Mouse (Mus musculus) intestine, embryonic 14.5 days (tissue): ENCODE results near the gene Bnc2. TPM values are rescaled to one million over a fixed set of nuclear protein-coding genes. Genes with fewer than 3 reads are reported as not detected.

ENCODE experiments used
- ATAC-seq: fragments of 200-750 bp; cut with Nextera tagmentation; replicated peaks from 2 replicates; pipeline ENCODE4 v1.8.0; 2017; ENCODE audit warnings: low read depth, moderate number of reproducible peaks, moderate TSS enrichment, moderate library complexity; ENCODE audit not compliant: low FRiP score, low TSS enrichment
- DNase-seq: peaks from one replicate; pipeline ENCODE4 v3.0.0-alpha.2; 2018; ENCODE audit warnings: low spot score
- H3K27ac ChIP-seq: fragments of 300-500 bp; sonication (generic); 2 replicates; pipeline ENCODE4 v1.5.1; 2014; ENCODE audit warnings: low read depth, mild to moderate bottlenecking, control low read depth
- H3K27me3 ChIP-seq: fragments of 300-500 bp; sonication (generic); replicated peaks from 2 replicates; pipeline ENCODE4 v1.6.1; 2014; ENCODE audit warnings: low read length, control low read depth; ENCODE audit not compliant: control insufficient read depth, insufficient read depth
- H3K36me3 ChIP-seq: fragments of 300-500 bp; sonication (generic); 2 replicates; pipeline ENCODE4 v1.6.1; 2014; ENCODE audit warnings: low read length, control low read depth; ENCODE audit not compliant: control insufficient read depth, insufficient read depth
- H3K4me1 ChIP-seq: fragments of 300-500 bp; sonication (generic); replicated peaks from 2 replicates; pipeline ENCODE4 v1.6.1; 2014; ENCODE audit warnings: low read length, control low read depth, mixed read lengths; ENCODE audit not compliant: control insufficient read depth, insufficient read depth
- H3K4me2 ChIP-seq: fragments of 300-500 bp; sonication (generic); 2 replicates; pipeline ENCODE4 v1.6.1; 2014; ENCODE audit warnings: low read length
- H3K4me3 ChIP-seq: fragments of 300-500 bp; sonication (generic); 2 replicates; pipeline ENCODE4 v1.5.1; 2014; ENCODE audit warnings: low read depth, low read length, control low read depth, mixed read lengths
- H3K9ac ChIP-seq: fragments of 300-500 bp; sonication (generic); 2 replicates; pipeline ENCODE4 v1.6.1; 2014; ENCODE audit warnings: mild to moderate bottlenecking, low read length
- H3K9me3 ChIP-seq: fragments of 300-500 bp; sonication (generic); 2 replicates; pipeline ENCODE4 v1.6.1; 2016; ENCODE audit warnings: low read length, control low read depth; ENCODE audit not compliant: control insufficient read depth
- WGBS: fragments of 180-500 bp; shearing (Covaris S2); extraction: QIAGEN DNeasy Blood & Tissue Kit; methylation state at CpG from one replicate; pipeline ENCODE4 v1.1.7; 2014; 5-methylcytosine and 5-hydroxymethylcytosine counted together
- polyA plus RNA-seq: library from polyadenylated mRNA; unstranded; fragments of >200 nt; fragmentation: Nextera tagmentation; extraction: Ambion mirVana; gene quantifications from 2 replicates; pipeline ENCODE4 v1.2.1, GENCODE M21; 2014

Bnc2 gene
- polyA plus RNA-seq, 1 experiment from 2014 or later, result 24.3 TPM

DNA sequence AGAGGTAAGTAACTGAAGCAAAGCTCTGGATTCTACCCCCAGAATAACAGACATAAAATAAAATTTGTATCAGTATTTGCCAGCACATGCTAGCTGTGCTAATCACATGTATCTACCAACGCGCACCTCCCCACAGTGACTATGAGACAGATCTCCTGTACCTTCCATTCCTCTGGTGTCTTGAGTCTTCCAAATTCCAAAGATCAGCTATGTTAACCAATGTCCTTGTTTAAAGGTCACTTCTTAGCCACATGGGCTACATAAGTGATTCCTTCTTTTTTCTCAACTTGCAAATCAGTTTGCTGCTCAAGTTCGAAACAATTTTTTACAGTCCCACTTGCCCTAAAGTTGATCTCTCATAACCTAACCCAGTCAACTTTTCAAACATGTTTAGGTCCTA is 167.5 kb downstream of the Bnc2 start:
- peaks cover 10% of the 10 kb centered on the region for H3K4me1 ChIP-seq
- no peak overlapping the region for H3K4me2 ChIP-seq
- no peaks in the 10 kb centered on the region for H3K36me3 ChIP-seq
- ATAC-seq (no peak), DNase-seq (no peak)
- no peak overlapping the region for H3K9ac ChIP-seq
- H3K27ac ChIP-seq, result no peak overlapping the region
- 93% methylated on average over 3 of the region's 3 CpGs for WGBS
- H3K4me3 ChIP-seq, result no peak overlapping the region
- no peaks in the 10 kb centered on the region for H3K9me3 ChIP-seq
- no peaks in the 10 kb centered on the region for H3K27me3 ChIP-seq

DNA sequence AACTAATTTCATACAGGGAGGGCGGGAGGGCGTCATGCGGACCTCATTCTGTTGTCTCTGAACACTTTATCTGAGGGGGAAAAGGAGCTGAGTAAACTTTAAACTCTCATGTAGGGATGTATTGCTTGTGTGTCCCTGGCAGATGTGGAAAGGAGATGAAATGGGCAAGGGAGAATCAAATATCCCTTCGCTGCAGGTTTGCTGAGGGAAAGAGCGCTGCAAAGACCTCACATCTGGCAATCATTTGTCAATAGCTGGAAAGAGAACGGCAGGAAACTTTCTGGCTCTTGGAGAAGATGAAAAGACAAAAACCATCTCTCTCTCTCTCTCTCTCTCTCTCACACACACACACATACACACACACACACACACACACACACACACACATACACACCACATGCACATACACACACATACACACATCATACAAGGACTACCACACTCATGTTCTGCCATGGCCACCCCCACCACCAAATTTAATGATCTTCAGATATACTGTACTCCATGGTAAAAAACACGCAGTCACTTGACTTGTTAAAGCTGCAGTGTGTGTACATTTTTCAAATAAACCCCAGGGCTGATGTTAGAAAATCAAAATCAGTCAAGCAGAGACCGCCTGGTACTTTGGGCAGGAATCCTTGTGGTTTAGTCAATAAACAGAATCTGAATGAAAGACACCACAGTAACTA is 172.3 kb downstream of the Bnc2 start:
- Histone ChIP-seq H3K4me2 (no peak overlapping the region), H3K9ac (no peak overlapping the region), H3K36me3 (no peaks in the 10 kb centered on the region), H3K4me3 (no peak overlapping the region), H3K27ac (no peak overlapping the region), H3K9me3 (no peaks in the 10 kb centered on the region), H3K4me1 (peaks cover 24% of the 10 kb centered on the region), H3K27me3 (no peaks in the 10 kb centered on the region)
- WGBS, result 54% methylated on average over 8 of the region's 8 CpGs
- ATAC-seq, result no peak
- DNase-seq, result no peak

DNA sequence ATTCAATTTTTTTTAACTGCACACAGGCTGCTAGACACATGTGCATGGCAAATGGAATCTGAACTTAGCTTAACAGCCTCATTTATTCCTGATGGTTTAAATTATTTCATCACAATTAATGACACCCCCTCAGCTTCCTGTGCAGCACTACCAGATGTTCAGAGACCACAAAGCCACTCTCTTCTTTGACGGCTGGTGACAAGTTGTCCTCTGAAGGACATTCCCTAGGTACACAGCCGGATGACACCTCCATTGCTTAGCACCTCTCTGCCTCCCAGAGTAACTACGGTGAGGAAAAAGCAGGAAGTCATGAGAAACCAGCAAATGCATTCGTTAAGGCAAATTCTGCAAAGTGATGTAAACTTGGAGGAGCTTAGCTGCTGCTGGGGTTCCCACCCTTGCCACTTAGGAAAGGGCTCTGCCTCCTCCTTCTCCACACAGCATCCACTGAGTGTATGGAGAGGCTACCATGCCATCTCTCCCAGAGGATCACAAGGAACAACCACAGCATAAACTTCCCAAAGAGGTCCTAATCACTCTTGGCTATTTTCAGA is 174.2 kb downstream of the Bnc2 start:
- WGBS, result 36% methylated on average over 4 of the region's 4 CpGs
- H3K4me2 ChIP-seq, result no peak overlapping the region
- no peak overlapping the region for H3K9ac ChIP-seq
- no peaks in the 10 kb centered on the region for H3K36me3 ChIP-seq
- H3K27ac ChIP-seq, result no peak overlapping the region
- ATAC-seq (no peak), DNase-seq (no peak)
- no peaks in the 10 kb centered on the region for H3K27me3 ChIP-seq
- no peak overlapping the region for H3K4me3 ChIP-seq
- H3K9me3 ChIP-seq, result no peaks in the 10 kb centered on the region
- peaks cover 24% of the 10 kb centered on the region for H3K4me1 ChIP-seq

DNA sequence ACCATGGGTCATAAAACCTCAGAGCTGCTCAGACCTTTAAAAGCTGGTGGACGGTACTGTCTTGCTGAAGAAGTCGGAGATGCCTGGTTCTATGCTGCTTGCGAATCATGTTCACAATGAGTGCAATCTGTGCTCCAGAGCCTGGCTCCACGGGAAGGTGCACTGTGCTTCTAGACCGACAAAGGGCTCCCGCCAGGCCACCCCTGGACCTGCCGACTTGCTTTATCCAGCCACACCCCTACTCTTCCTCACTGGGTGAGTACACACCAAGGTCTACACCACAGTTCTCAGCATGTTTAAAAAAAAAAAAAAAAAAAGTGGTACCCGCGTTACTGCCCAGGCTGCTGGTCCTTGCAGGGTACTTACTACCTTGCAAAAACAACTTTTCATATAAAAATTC is 174.8 kb downstream of the Bnc2 start:
- no peak overlapping the region for H3K9ac ChIP-seq
- no peak for DNase-seq
- H3K27ac ChIP-seq, result no peak overlapping the region
- 55% methylated on average over 9 of the region's 9 CpGs for WGBS
- no peak for ATAC-seq
- H3K4me1 ChIP-seq, result peaks cover 24% of the 10 kb centered on the region
- no peak overlapping the region for H3K4me3 ChIP-seq
- no peaks in the 10 kb centered on the region for H3K36me3 ChIP-seq
- H3K27me3 ChIP-seq, result no peaks in the 10 kb centered on the region
- H3K9me3 ChIP-seq, result no peaks in the 10 kb centered on the region
- H3K4me2 ChIP-seq, result no peak overlapping the region

DNA sequence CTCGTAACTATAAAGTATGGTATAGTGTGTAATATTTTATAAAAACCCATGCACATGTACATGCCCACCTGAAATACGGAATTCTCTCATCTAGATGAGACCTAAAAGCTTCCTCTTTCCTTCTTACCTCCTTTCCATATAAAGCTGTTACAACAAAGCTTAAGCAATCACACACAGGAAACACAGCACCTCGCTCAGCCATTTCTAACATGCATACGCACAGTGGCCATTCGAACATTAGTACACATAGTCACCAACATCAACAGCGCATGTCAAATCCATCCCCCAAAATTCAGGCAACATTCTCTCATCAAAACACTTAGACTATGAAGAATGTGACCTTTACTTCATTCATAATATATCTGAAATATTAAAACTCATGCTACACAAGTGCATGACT is 176.6 kb downstream of the Bnc2 start:
- H3K36me3 ChIP-seq, result no peaks in the 10 kb centered on the region
- H3K4me1 ChIP-seq, result peaks cover 18% of the 10 kb centered on the region
- WGBS, result 93% methylated on average over 6 of the region's 6 CpGs
- no peaks in the 10 kb centered on the region for H3K27me3 ChIP-seq
- no peaks in the 10 kb centered on the region for H3K9me3 ChIP-seq
- ATAC-seq (no peak), DNase-seq (no peak)
- no peak overlapping the region for H3K4me2 ChIP-seq
- no peak overlapping the region for H3K27ac ChIP-seq
- H3K4me3 ChIP-seq, result no peak overlapping the region
- no peak overlapping the region for H3K9ac ChIP-seq

DNA sequence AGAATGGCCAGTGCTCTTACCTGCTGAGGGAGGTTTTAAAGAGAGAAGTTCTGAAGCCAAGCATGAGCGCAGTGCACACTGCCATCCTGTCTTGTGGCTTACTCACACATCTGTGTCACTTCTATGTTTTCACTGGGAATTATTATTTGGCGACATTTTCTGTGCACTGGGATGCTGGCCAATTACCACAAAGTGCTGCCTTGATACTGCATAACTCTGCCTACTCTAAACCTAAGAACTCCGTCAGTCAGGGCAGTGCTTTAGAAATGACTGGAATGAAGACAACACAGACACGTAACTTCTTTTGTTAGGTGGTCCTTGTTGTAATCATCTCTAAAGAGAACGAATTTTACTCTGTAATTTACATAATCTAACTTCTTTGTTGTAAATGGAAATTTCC is 186.8 kb downstream of the Bnc2 start:
- no peak overlapping the region for H3K27ac ChIP-seq
- ATAC-seq, result no peak
- H3K9me3 ChIP-seq, result no peaks in the 10 kb centered on the region
- no peak overlapping the region for H3K4me2 ChIP-seq
- H3K4me1 ChIP-seq, result no peaks in the 10 kb centered on the region
- H3K9ac ChIP-seq, result no peak overlapping the region
- no peaks in the 10 kb centered on the region for H3K27me3 ChIP-seq
- 78% methylated on average over 5 of the region's 5 CpGs for WGBS
- H3K36me3 ChIP-seq, result no peaks in the 10 kb centered on the region
- no peak overlapping the region for H3K4me3 ChIP-seq
- no peak for DNase-seq

DNA sequence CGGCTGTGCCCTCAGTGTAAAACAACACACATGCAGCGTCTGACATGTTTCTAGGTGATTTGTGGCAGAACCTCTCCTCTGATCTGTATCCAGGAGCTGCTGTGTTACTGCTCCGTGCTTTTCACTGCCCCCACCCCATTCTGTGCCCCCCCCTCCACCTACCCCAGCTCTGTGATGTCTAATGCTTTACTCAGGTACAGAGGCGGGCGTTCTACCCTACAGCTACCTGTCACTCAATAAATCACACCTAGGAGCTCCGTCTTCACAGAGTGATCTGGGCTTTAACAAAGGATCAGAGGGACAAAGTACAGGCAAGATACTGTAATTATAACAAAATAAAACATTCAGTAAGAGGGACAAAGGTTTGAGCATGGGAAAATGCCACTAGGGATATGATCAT is 192.4 kb downstream of the Bnc2 start:
- H3K9ac ChIP-seq, result no peak overlapping the region
- H3K4me3 ChIP-seq, result no peak overlapping the region
- ATAC-seq, result no peak; the same call in 1 of the 2 replicates
- no peaks in the 10 kb centered on the region for H3K9me3 ChIP-seq
- H3K4me2 ChIP-seq, result no peak overlapping the region
- no peaks in the 10 kb centered on the region for H3K36me3 ChIP-seq
- H3K27ac ChIP-seq, result no peak overlapping the region
- no peak for DNase-seq
- 29% methylated on average over 6 of the region's 6 CpGs for WGBS
- H3K4me1 ChIP-seq, result peaks cover 6% of the 10 kb centered on the region; the same call in 1 of the 2 replicates
- no peaks in the 10 kb centered on the region for H3K27me3 ChIP-seq

DNA sequence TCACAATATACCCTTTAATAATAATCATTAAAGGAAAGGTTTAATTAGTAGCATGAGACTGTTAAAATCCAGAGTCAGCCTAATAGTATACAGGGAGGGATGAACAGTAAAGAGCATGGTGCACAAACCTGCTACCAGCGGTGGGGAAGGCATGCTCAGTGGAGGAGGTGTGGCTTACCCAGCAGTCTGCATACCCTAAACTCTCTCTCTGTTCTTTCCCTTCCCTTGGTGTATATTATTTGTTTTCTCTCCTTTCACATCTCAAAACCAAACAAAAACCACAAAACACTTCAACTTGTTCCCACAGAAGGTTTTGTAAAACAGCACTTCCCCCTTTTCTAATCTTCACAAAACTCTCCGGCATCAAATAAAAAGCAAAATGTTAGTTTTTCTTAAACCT is 202.4 kb downstream of the Bnc2 start:
- no peaks in the 10 kb centered on the region for H3K36me3 ChIP-seq
- no peak for DNase-seq
- H3K27ac ChIP-seq, result no peak overlapping the region
- no peak overlapping the region for H3K4me2 ChIP-seq
- no peak overlapping the region for H3K9ac ChIP-seq
- no peaks in the 10 kb centered on the region for H3K4me1 ChIP-seq
- 57% methylated on average over 2 of the region's 2 CpGs for WGBS
- H3K27me3 ChIP-seq, result no peaks in the 10 kb centered on the region
- no peaks in the 10 kb centered on the region for H3K9me3 ChIP-seq
- ATAC-seq, result no peak
- H3K4me3 ChIP-seq, result no peak overlapping the region
